Mouse (Mus musculus): ENCODE measurements at regions not wholly inside any gene's neighbourhood (a gene's known extent, or its start where the extent isn't known, plus 50 kb on each side); places are given as distances from the start of the nearest gene placed in this dataset.

GRCm38 (mm10) chr13:83733991-83734610, 230.3 kb downstream of the Mef2c start:
- Histone ChIP-seq H3K4me1 (ENCODE audit: control insufficient read depth, insufficient read depth, low read length) (peaks cover 14% of the 10 kb centered on the region), H3K9me3 (replicated peaks; ENCODE audit: control insufficient read depth, low read length) (no peaks in the 10 kb centered on the region), H3K27me3 (ENCODE audit: control insufficient read depth, insufficient read depth, low read length) (peaks cover 52% of the 10 kb centered on the region), H3K9ac (ENCODE audit: low read length) (no peak overlapping the region), H3K4me2 (ENCODE audit: low read depth, low read length) (peak overlapping the region; percentile 52), H3K4me3 (ENCODE audit: low read length) (peak overlapping the region; percentile 40), H3K36me3 (ENCODE audit: control insufficient read depth, insufficient read depth) (no peaks in the 10 kb centered on the region), H3K27ac (ENCODE audit: low read length) (no peak overlapping the region)
- 7% methylated on average over 1 of the region's 1 CpGs for WGBS
- no peak for ATAC-seq (replicated peaks; ENCODE audit: extremely low read depth, insufficient read depth, low FRiP score)

- Histone ChIP-seq H3K4me3 (ENCODE audit: low read length) (no peak overlapping the region), H3K4me2 (ENCODE audit: low read depth, low read length) (no peak overlapping the region), H3K9me3 (replicated peaks; ENCODE audit: control insufficient read depth, low read length) (no peaks in the 10 kb centered on the region), H3K27ac (ENCODE audit: low read length) (no peak overlapping the region), H3K9ac (ENCODE audit: low read length) (no peak overlapping the region), H3K36me3 (ENCODE audit: control insufficient read depth, insufficient read depth) (no peaks in the 10 kb centered on the region), H3K27me3 (ENCODE audit: control insufficient read depth, insufficient read depth, low read length) (peaks cover 58% of the 10 kb centered on the region), H3K4me1 (ENCODE audit: control insufficient read depth, insufficient read depth, low read length) (peaks cover 11% of the 10 kb centered on the region)
- 14% methylated on average over 1 of the region's 1 CpGs for WGBS
- ATAC-seq (replicated peaks; ENCODE audit: extremely low read depth, insufficient read depth, low FRiP score), result no peak
Observed at GRCm38 (mm10) chr13:83734656-83735055, 230.8 kb downstream of the Mef2c start.

- no peak overlapping the region for H3K4me3 ChIP-seq (ENCODE audit: low read length)
Observed at GRCm38 (mm10) chr13:83735101-83735500, 231.3 kb downstream of the Mef2c start.

GRCm38 (mm10) chr13:83735631-83736475, 232.0 kb downstream of the Mef2c start:
- H3K27me3 ChIP-seq (ENCODE audit: control insufficient read depth, insufficient read depth, low read length), result peaks cover 65% of the 10 kb centered on the region
- 58% methylated on average over 10 of the region's 10 CpGs for WGBS
- H3K9me3 ChIP-seq (replicated peaks; ENCODE audit: control insufficient read depth, low read length), result no peaks in the 10 kb centered on the region
- no peak overlapping the region for H3K4me3 ChIP-seq (ENCODE audit: low read length)
- no peak overlapping the region for H3K9ac ChIP-seq (ENCODE audit: low read length)
- peaks cover 9% of the 10 kb centered on the region for H3K4me1 ChIP-seq (ENCODE audit: control insufficient read depth, insufficient read depth, low read length)
- ATAC-seq (replicated peaks; ENCODE audit: extremely low read depth, insufficient read depth, low FRiP score), result no peak
- H3K27ac ChIP-seq (ENCODE audit: low read length), result no peak overlapping the region
- H3K4me2 ChIP-seq (ENCODE audit: low read depth, low read length), result no peak overlapping the region
- no peaks in the 10 kb centered on the region for H3K36me3 ChIP-seq (ENCODE audit: control insufficient read depth, insufficient read depth)

More at GRCm38 (mm10) chr13:83735101-83735500, 231.3 kb downstream of the Mef2c start:
- Histone ChIP-seq H3K9me3 (replicated peaks; ENCODE audit: control insufficient read depth, low read length) (no peaks in the 10 kb centered on the region), H3K4me2 (ENCODE audit: low read depth, low read length) (no peak overlapping the region), H3K4me1 (ENCODE audit: control insufficient read depth, insufficient read depth, low read length) (peaks cover 9% of the 10 kb centered on the region), H3K27ac (ENCODE audit: low read length) (no peak overlapping the region), H3K9ac (ENCODE audit: low read length) (no peak overlapping the region), H3K27me3 (ENCODE audit: control insufficient read depth, insufficient read depth, low read length) (peaks cover 61% of the 10 kb centered on the region), H3K36me3 (ENCODE audit: control insufficient read depth, insufficient read depth) (no peaks in the 10 kb centered on the region)
- 54% methylated on average over 1 of the region's 1 CpGs for WGBS
- ATAC-seq (replicated peaks; ENCODE audit: extremely low read depth, insufficient read depth, low FRiP score), result no peak

GRCm38 (mm10) chr13:83737031-83737825, 233.4 kb downstream of the Mef2c start:
- Histone ChIP-seq H3K4me2 (ENCODE audit: low read depth, low read length) (peak overlapping the region; percentile 65; the same call in 1 of the 2 replicates), H3K9ac (ENCODE audit: low read length) (no peak overlapping the region; the same call in 1 of the 2 replicates), H3K36me3 (ENCODE audit: control insufficient read depth, insufficient read depth) (no peaks in the 10 kb centered on the region), H3K4me1 (ENCODE audit: control insufficient read depth, insufficient read depth, low read length) (peaks cover 7% of the 10 kb centered on the region), H3K27ac (ENCODE audit: low read length) (no peak overlapping the region), H3K27me3 (ENCODE audit: control insufficient read depth, insufficient read depth, low read length) (peaks cover 64% of the 10 kb centered on the region), H3K9me3 (replicated peaks; ENCODE audit: control insufficient read depth, low read length) (no peaks in the 10 kb centered on the region), H3K4me3 (ENCODE audit: low read length) (peak overlapping the region; percentile 23)
- WGBS, result 13% methylated on average over 9 of the region's 9 CpGs
- ATAC-seq (replicated peaks; ENCODE audit: extremely low read depth, insufficient read depth, low FRiP score), result no peak

- H3K9me3 ChIP-seq (replicated peaks; ENCODE audit: control insufficient read depth, low read length), result no peaks in the 10 kb centered on the region
- WGBS, result 1% methylated on average over 27 of the region's 27 CpGs
- H3K27ac ChIP-seq (ENCODE audit: low read length), result no peak overlapping the region
- peaks cover 59% of the 10 kb centered on the region for H3K27me3 ChIP-seq (ENCODE audit: control insufficient read depth, insufficient read depth, low read length)
- peaks cover 7% of the 10 kb centered on the region for H3K4me1 ChIP-seq (ENCODE audit: control insufficient read depth, insufficient read depth, low read length)
- ATAC-seq (replicated peaks; ENCODE audit: extremely low read depth, insufficient read depth, low FRiP score), result no peak
- H3K4me2 ChIP-seq (ENCODE audit: low read depth, low read length), result peak overlapping the region; percentile 65
- H3K9ac ChIP-seq (ENCODE audit: low read length), result no peak overlapping the region; the same call in 1 of the 2 replicates
- peak overlapping the region; percentile 53 for H3K4me3 ChIP-seq (ENCODE audit: low read length)
- no peaks in the 10 kb centered on the region for H3K36me3 ChIP-seq (ENCODE audit: control insufficient read depth, insufficient read depth)
Observed at GRCm38 (mm10) chr13:83737826-83738527, 234.1 kb downstream of the Mef2c start.

- no peak overlapping the region for H3K9ac ChIP-seq (ENCODE audit: low read length)
- 5% methylated on average over 12 of the region's 12 CpGs for whole genome bisulfite sequencing
- H3K9me3 ChIP-seq (replicated peaks; ENCODE audit: control insufficient read depth, low read length), result no peaks in the 10 kb centered on the region
- peaks cover 7% of the 10 kb centered on the region for H3K4me1 ChIP-seq (ENCODE audit: control insufficient read depth, insufficient read depth, low read length)
- peaks cover 60% of the 10 kb centered on the region for H3K27me3 ChIP-seq (ENCODE audit: control insufficient read depth, insufficient read depth, low read length)
- H3K4me2 ChIP-seq (ENCODE audit: low read depth, low read length), result peak overlapping the region; percentile 65
- H3K4me3 ChIP-seq (ENCODE audit: low read length), result peak overlapping the region; percentile 53
- H3K36me3 ChIP-seq (ENCODE audit: control insufficient read depth, insufficient read depth), result no peaks in the 10 kb centered on the region
- no peak for ATAC-seq (replicated peaks; ENCODE audit: extremely low read depth, insufficient read depth, low FRiP score)
- no peak overlapping the region for H3K27ac ChIP-seq (ENCODE audit: low read length)
Observed at GRCm38 (mm10) chr13:83738528-83738981, 234.7 kb downstream of the Mef2c start.

- ATAC-seq (replicated peaks; ENCODE audit: extremely low read depth, insufficient read depth, low FRiP score), result no peak
- peaks cover 55% of the 10 kb centered on the region for H3K27me3 ChIP-seq (ENCODE audit: control insufficient read depth, insufficient read depth, low read length)
- no peaks in the 10 kb centered on the region for H3K9me3 ChIP-seq (replicated peaks; ENCODE audit: control insufficient read depth, low read length)
- no peak overlapping the region for H3K9ac ChIP-seq (ENCODE audit: low read length)
- H3K36me3 ChIP-seq (ENCODE audit: control insufficient read depth, insufficient read depth), result no peaks in the 10 kb centered on the region
- peak overlapping the region; percentile 65 for H3K4me2 ChIP-seq (ENCODE audit: low read depth, low read length)
- H3K4me1 ChIP-seq (ENCODE audit: control insufficient read depth, insufficient read depth, low read length), result peaks cover 7% of the 10 kb centered on the region
- H3K4me3 ChIP-seq (ENCODE audit: low read length), result peak overlapping the region; percentile 35
- H3K27ac ChIP-seq (ENCODE audit: low read length), result no peak overlapping the region
- WGBS, result 15% methylated on average over 3 of the region's 3 CpGs
Observed at GRCm38 (mm10) chr13:83739131-83739530, 235.3 kb downstream of the Mef2c start.

All from heart, embryonic 16.5 days (tissue).